Mouse (Mus musculus): Measurements from ENCODE around the gene Sub1. TPM values are rescaled to one million over a fixed set of nuclear protein-coding genes. Genes with fewer than 3 reads are reported as not detected.

The Sub1 gene
- polyA plus RNA-seq (2012; rRNA removed) = 7.5 and 9.0 TPM in 2 replicates

GRCm38 (mm10) chr15:11996883-11997282 is at the start of gene Sub1:
Gene Sub1 (minus strand): TSS chr15:11996983.
- no peak for DNase-seq (ENCODE audit: low read depth, low spot score)
- WGBS = 87% methylated on average over 7 of the region's 7 CpGs

- WGBS = 56% methylated on average over 5 of the region's 5 CpGs
- no peak for DNase-seq (ENCODE audit: low read depth, low spot score)
Measured at GRCm38 (mm10) chr15:12040407-12040710, 43.6 kb upstream of the Sub1 start.

- DNase-seq (ENCODE audit: low read depth, low spot score) = no peak
- 31% methylated on average over 15 of the region's 15 CpGs for WGBS
Measured at GRCm38 (mm10) chr15:12039671-12040406, 43.1 kb upstream of the Sub1 start.

- 72% methylated on average over 10 of the region's 10 CpGs for WGBS
- no peak for DNase-seq (ENCODE audit: low read depth, low spot score)
Measured at GRCm38 (mm10) chr15:12039256-12039655, 42.5 kb upstream of the Sub1 start.

GRCm38 (mm10) chr15:12037866-12038625 is 41.3 kb upstream of the Sub1 start:
- DNase-seq (ENCODE audit: low read depth, low spot score) = no peak
- WGBS = 71% methylated on average over 10 of the region's 10 CpGs

- DNase-seq (ENCODE audit: low read depth, low spot score) = no peak
- 39% methylated on average over 7 of the region's 7 CpGs for WGBS
Measured at GRCm38 (mm10) chr15:12037217-12037616, 40.4 kb upstream of the Sub1 start.

GRCm38 (mm10) chr15:12036675-12037074 is 39.9 kb upstream of the Sub1 start:
- DNase-seq (ENCODE audit: low read depth, low spot score) = no peak
- 65% methylated on average over 5 of the region's 5 CpGs for WGBS

- 86% methylated on average over 4 of the region's 4 CpGs for WGBS
Measured at GRCm38 (mm10) chr15:12034317-12034716, 37.5 kb upstream of the Sub1 start.

GRCm38 (mm10) chr15:12033155-12033554 is 36.4 kb upstream of the Sub1 start:
- no peak for DNase-seq (ENCODE audit: low read depth, low spot score)

More at GRCm38 (mm10) chr15:12034317-12034716, 37.5 kb upstream of the Sub1 start:
- no peak for DNase-seq (ENCODE audit: low read depth, low spot score)

- 94% methylated on average over 3 of the region's 3 CpGs for WGBS
Measured at GRCm38 (mm10) chr15:12032512-12032911, 35.7 kb upstream of the Sub1 start.

GRCm38 (mm10) chr15:12031861-12032260 is 35.1 kb upstream of the Sub1 start:
- 89% methylated on average over 8 of the region's 8 CpGs for WGBS
- DNase-seq (ENCODE audit: low read depth, low spot score) = no peak

More at GRCm38 (mm10) chr15:12032512-12032911, 35.7 kb upstream of the Sub1 start:
- no peak for DNase-seq (ENCODE audit: low read depth, low spot score)

GRCm38 (mm10) chr15:12030221-12030620 is 33.4 kb upstream of the Sub1 start:
- WGBS = 60% methylated on average over 4 of the region's 4 CpGs
- no peak for DNase-seq (ENCODE audit: low read depth, low spot score)

- WGBS = 69% methylated on average over 3 of the region's 3 CpGs
- no peak for DNase-seq (ENCODE audit: low read depth, low spot score)
Measured at GRCm38 (mm10) chr15:12027807-12028206, 31.0 kb upstream of the Sub1 start.

- WGBS = 87% methylated on average over 5 of the region's 5 CpGs
Measured at GRCm38 (mm10) chr15:12026932-12027450, 30.2 kb upstream of the Sub1 start.

GRCm38 (mm10) chr15:12026026-12026425 is 29.2 kb upstream of the Sub1 start:
- DNase-seq (ENCODE audit: low read depth, low spot score) = no peak
- WGBS = 66% methylated on average over 5 of the region's 5 CpGs

More at GRCm38 (mm10) chr15:12026932-12027450, 30.2 kb upstream of the Sub1 start:
- no peak for DNase-seq (ENCODE audit: low read depth, low spot score)

GRCm38 (mm10) chr15:12025341-12025740 is 28.6 kb upstream of the Sub1 start:
- WGBS = 68% methylated on average over 10 of the region's 10 CpGs

GRCm38 (mm10) chr15:12024791-12025268 is 28.0 kb upstream of the Sub1 start:
- WGBS = 43% methylated on average over 14 of the region's 14 CpGs
- no peak for DNase-seq (ENCODE audit: low read depth, low spot score)

More at GRCm38 (mm10) chr15:12025341-12025740, 28.6 kb upstream of the Sub1 start:
- DNase-seq (ENCODE audit: low read depth, low spot score) = no peak

GRCm38 (mm10) chr15:12019443-12019842 is 22.7 kb upstream of the Sub1 start:
- WGBS = 85% methylated on average over 14 of the region's 14 CpGs
- DNase-seq (ENCODE audit: low read depth, low spot score) = no peak

GRCm38 (mm10) chr15:12018428-12018757 is 21.6 kb upstream of the Sub1 start:
- WGBS = 81% methylated on average over 6 of the region's 6 CpGs
- DNase-seq (ENCODE audit: low read depth, low spot score) = no peak

GRCm38 (mm10) chr15:12017700-12018427 is 21.1 kb upstream of the Sub1 start:
- no peak for DNase-seq (ENCODE audit: low read depth, low spot score)
- 37% methylated on average over 13 of the region's 13 CpGs for WGBS
